Mouse (Mus musculus): Measurements from ENCODE around the gene Nup210. TPM values are rescaled to one million over a fixed set of nuclear protein-coding genes. Genes with fewer than 3 reads are reported as not detected.

Nup210 gene
- polyA plus RNA-seq, 1 experiment from 2014 or later: 9.5 TPM

DNA sequence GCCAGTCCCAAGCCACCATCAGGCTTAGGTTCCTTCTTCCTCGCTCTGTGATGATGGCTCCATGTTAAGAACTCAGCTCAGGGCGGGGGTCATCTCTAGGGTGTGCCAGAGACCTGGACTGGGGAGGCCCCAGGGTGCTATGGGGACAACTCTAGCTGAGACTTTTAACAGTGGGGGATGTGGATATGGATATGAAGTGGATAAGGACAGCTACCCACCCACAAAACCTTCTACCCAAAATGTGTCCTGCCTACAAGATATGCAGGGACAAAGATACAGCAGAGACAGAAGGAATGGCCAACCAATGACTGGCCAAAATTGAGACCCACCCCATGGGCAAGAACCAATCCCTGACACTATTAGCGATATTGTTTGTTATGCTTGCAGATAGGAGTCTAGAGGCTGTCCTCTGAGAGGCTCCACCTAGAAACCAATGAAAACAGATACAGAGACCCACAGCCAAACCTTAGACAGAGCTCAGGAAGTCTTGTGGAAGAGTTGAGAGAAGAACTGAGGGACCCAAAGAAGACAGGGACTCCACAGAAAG, 108.3 kb downstream of the Nup210 start:
- no peak overlapping the region for H3K9ac ChIP-seq
- no peak overlapping the region for H3K4me3 ChIP-seq
- ATAC-seq (ENCODE audit: insufficient number of reproducible peaks, insufficient read depth, low FRiP score, low TSS enrichment): no peak
- H3K4me2 ChIP-seq (replicated peaks): no peak overlapping the region
- H3K4me1 ChIP-seq: no peaks in the 10 kb centered on the region
- H3K9me3 ChIP-seq: no peaks in the 10 kb centered on the region
- no peak overlapping the region for H3K27ac ChIP-seq
- no peaks in the 10 kb centered on the region for H3K36me3 ChIP-seq
- no peaks in the 10 kb centered on the region for H3K27me3 ChIP-seq
- WGBS: 85% methylated on average over 3 of the region's 3 CpGs

DNA sequence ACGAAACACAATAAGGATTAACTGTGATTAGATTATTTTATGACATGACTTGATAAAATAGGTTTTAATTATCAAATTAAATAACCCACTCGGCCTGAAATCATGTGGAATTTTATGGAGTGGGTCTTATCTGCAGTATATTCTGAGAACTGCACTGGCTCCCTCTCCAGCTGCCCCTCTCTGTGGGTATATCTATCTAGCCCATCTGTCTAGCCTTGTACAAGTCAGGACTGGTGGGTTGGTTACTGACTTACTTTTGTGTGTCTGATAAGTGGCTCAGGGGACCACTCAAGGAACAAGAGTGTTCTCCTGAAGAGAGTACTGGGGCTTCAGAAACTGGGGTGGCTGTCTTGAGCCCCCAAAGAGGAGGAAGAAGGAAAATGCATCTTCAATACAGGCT, 109.4 kb downstream of the Nup210 start:
- Histone ChIP-seq H3K27me3 (no peaks in the 10 kb centered on the region), H3K9ac (no peak overlapping the region), H3K9me3 (no peaks in the 10 kb centered on the region), H3K27ac (no peak overlapping the region), H3K4me3 (no peak overlapping the region), H3K36me3 (no peaks in the 10 kb centered on the region), H3K4me2 (replicated peaks) (no peak overlapping the region), H3K4me1 (no peaks in the 10 kb centered on the region)
- WGBS: 68% methylated on average over 2 of the region's 2 CpGs
- ATAC-seq (ENCODE audit: insufficient number of reproducible peaks, insufficient read depth, low FRiP score, low TSS enrichment): no peak

DNA sequence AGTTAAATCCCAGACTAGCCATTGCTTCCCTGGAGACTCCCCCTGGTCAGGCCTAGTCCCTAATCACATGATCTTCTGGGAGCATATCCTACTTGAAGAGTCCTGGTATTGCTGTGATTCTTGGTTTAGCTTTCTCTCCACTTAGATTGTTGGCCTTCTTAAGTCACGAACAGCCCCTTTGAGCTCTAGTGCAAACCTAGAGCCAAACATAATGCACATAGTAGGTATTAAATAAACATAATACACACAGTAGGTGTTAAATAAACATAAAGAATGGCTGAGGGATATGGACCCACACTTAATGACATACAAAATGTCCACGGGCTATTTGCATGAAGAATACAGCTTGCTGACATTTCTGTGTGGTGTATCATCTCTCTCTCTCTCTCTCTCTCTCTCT, 112.5 kb downstream of the Nup210 start:
- Histone ChIP-seq H3K4me2 (replicated peaks) (no peak overlapping the region), H3K36me3 (no peaks in the 10 kb centered on the region), H3K9ac (no peak overlapping the region), H3K27ac (no peak overlapping the region), H3K4me3 (no peak overlapping the region), H3K4me1 (peaks cover 8% of the 10 kb centered on the region), H3K9me3 (no peaks in the 10 kb centered on the region), H3K27me3 (peaks cover 16% of the 10 kb centered on the region)
- ATAC-seq (ENCODE audit: insufficient number of reproducible peaks, insufficient read depth, low FRiP score, low TSS enrichment): no peak
- WGBS: 91% methylated on average over 2 of the region's 2 CpGs

DNA sequence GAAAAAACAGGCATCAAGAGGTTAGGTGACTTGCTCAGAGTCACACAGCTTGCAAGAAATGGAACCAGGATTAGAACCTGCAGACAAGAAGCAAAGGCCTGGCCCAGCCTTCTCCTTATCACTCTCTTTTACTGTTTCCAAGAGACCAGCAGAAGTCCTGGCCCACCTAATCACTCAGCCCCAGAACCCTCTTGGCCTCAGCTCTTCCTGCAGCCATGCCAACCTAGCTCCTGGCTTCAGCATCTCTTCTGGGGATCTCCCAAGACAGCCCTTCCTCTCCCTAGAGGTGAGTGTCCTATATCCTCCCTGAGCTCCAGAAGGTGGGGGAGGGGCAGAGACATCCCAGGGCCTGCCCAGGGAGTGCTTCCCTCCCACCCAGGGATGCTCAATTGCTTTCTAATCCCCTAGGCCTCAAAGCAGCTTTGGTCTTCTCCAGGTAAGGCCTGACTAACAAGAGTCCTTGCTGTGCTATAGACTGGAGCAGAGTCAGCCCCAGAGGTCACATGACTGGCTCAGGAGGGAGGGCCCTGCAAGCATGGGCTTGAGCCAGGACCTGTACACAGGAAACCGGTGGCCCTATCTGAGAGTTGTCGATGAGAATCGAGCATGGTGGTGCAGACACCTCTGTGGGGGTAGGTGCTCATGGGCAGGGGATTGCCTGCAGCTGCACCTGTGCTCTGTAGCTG, 113.2 kb downstream of the Nup210 start:
- no peak overlapping the region for H3K4me2 ChIP-seq (replicated peaks)
- no peak overlapping the region for H3K4me3 ChIP-seq
- peaks cover 16% of the 10 kb centered on the region for H3K27me3 ChIP-seq
- 14% methylated on average over 3 of the region's 3 CpGs for WGBS
- no peak overlapping the region for H3K27ac ChIP-seq
- H3K9ac ChIP-seq: no peak overlapping the region
- peak; percentile 37 for ATAC-seq (ENCODE audit: insufficient number of reproducible peaks, insufficient read depth, low FRiP score, low TSS enrichment)
- H3K9me3 ChIP-seq: no peaks in the 10 kb centered on the region
- H3K36me3 ChIP-seq: no peaks in the 10 kb centered on the region
- H3K4me1 ChIP-seq: peaks cover 8% of the 10 kb centered on the region

DNA sequence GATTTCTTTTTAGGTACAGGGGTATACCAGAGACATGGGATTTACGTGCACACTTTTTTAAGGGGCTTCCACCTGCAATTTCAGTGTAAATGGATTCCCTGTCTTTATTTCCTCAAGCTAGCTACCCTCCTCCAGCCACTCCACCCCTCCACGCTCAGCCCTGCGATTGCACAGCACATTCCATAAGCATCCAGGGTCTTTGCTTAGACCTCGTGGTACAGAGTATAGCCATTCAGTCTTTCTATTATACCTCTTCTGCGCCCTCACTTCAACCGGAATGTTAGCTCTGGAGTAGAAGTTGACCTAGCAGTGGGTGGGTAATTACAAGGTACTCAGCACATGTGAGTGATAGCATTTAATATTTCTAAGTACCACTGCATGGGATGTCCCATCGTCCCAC, 115.1 kb downstream of the Nup210 start:
- H3K4me1 ChIP-seq: peaks cover 8% of the 10 kb centered on the region
- no peaks in the 10 kb centered on the region for H3K9me3 ChIP-seq
- H3K27ac ChIP-seq: no peak overlapping the region
- H3K4me3 ChIP-seq: no peak overlapping the region
- WGBS: 35% methylated on average over 7 of the region's 7 CpGs
- H3K9ac ChIP-seq: no peak overlapping the region
- peaks cover 16% of the 10 kb centered on the region for H3K27me3 ChIP-seq
- no peak for ATAC-seq (ENCODE audit: insufficient number of reproducible peaks, insufficient read depth, low FRiP score, low TSS enrichment)
- no peaks in the 10 kb centered on the region for H3K36me3 ChIP-seq
- peak overlapping the region; percentile 36; the same call in 1 of the 2 replicates for H3K4me2 ChIP-seq (replicated peaks)

DNA sequence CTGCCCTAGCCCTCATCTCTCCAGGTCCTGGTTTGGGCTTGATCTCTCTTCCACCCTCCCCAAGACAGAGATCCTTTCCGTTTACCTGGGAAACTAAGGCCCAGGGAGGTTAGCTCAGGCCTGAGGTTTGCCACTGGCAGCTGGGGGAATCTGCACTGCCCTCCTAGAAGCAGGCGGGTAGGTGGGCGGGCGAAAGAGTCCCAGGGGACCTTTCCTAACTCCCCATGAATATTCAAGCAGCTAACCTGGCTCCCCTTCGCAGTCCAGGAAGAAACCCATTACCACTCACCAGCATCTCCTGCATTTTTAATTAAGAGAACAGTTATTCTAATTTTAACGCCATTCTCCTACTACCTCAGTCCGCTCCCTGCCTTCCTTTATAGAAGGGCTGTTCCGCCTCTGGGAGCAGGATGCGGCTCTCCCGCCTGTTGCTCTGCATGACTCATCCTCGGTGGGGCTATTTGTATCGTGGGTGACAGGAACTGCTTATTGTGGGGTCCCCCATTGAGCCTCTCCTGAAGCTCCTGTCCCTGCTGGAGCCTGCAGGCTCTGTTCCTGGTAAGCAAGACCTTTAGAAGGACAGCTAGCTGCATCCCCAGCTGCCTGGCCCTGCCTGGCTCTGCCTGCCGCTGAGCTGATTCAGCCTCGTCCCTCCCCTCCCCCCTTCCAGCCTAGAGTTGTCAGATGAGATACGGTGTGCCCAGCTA, 115.7 kb downstream of the Nup210 start:
- Histone ChIP-seq H3K36me3 (no peaks in the 10 kb centered on the region), H3K4me3 (no peak overlapping the region), H3K9me3 (no peaks in the 10 kb centered on the region), H3K9ac (no peak overlapping the region), H3K27me3 (peaks cover 16% of the 10 kb centered on the region), H3K27ac (no peak overlapping the region), H3K4me1 (peaks cover 8% of the 10 kb centered on the region), H3K4me2 (replicated peaks) (peak overlapping the region; percentile 36)
- WGBS: 9% methylated on average over 15 of the region's 15 CpGs
- ATAC-seq (ENCODE audit: insufficient number of reproducible peaks, insufficient read depth, low FRiP score, low TSS enrichment): no peak

DNA sequence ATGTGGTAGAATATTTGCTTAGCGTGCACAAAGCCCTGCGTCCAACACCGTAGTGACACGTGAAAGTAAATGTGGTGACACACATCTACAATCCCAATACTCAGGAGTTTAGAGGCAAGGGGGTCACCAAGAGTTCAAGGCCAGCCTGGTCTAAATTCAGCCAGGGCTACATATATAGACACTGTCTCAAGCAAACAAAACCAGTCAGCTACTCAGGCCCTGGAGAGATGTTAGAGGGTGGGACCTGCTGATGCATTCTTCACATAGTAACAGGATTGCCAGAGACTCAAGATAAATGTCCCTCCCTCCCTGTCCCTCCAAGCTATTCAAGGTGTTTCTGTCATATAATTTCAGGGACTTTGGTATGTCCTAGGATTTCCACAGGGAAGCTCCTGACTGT, 117.5 kb downstream of the Nup210 start:
- no peak overlapping the region for H3K27ac ChIP-seq
- H3K9me3 ChIP-seq: no peaks in the 10 kb centered on the region
- H3K4me2 ChIP-seq (replicated peaks): no peak overlapping the region
- no peak overlapping the region for H3K9ac ChIP-seq
- WGBS: 91% methylated on average over 4 of the region's 4 CpGs
- peaks cover 16% of the 10 kb centered on the region for H3K27me3 ChIP-seq
- H3K4me1 ChIP-seq: peaks cover 8% of the 10 kb centered on the region
- no peak overlapping the region for H3K4me3 ChIP-seq
- no peak for ATAC-seq (ENCODE audit: insufficient number of reproducible peaks, insufficient read depth, low FRiP score, low TSS enrichment)
- no peaks in the 10 kb centered on the region for H3K36me3 ChIP-seq

DNA sequence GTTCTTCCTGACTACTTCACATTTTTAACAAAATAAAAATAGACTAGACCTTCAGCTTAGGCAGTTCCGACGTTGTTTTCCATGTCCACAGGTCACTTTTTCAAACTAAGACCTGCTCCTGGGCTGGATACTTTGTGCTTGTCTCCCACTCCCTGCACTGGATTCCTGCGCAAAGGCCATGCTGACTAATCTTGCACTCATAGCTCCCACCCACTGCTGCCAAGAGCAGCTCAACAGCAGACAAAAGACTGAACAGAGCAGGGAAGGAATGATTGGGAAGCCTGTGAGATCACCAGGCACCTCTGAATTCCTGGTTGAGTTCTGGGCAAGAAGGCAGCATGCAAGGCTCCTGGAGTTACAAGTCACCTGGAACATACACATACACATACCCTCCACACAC, 119.6 kb downstream of the Nup210 start:
- no peak for ATAC-seq (ENCODE audit: insufficient number of reproducible peaks, insufficient read depth, low FRiP score, low TSS enrichment)
- Histone ChIP-seq H3K4me1 (peaks cover 8% of the 10 kb centered on the region), H3K4me2 (replicated peaks) (no peak overlapping the region), H3K4me3 (no peak overlapping the region), H3K9ac (no peak overlapping the region), H3K9me3 (0 out of 2 replicates have a peak, but pooled peaks cover 5% of the 10 kb centered on the region), H3K27me3 (peaks cover 16% of the 10 kb centered on the region), H3K36me3 (no peaks in the 10 kb centered on the region), H3K27ac (no peak overlapping the region)
- WGBS: 91% methylated on average over 3 of the region's 3 CpGs

DNA sequence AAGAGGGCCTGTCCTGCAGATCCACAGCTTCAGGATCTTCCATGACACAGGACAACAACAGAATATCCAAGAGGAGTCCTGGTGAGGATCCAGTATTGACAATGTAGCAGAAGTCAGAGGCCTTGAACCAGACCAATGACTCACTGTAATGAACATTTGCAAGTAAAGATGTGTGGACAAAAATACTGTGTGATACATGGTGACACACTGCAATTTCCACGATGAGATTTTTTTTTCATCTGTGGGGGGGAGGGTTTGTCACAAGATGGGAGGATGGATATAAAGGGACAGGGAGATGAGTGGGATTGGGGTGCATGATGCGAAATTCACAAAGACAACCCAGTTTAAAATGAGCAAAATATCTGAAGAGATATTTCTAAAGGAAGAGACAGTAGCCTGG, 120.4 kb downstream of the Nup210 start:
- peaks cover 6% of the 10 kb centered on the region for H3K4me1 ChIP-seq
- 86% methylated on average over 2 of the region's 2 CpGs for WGBS
- no peak overlapping the region for H3K4me2 ChIP-seq (replicated peaks)
- no peak overlapping the region for H3K4me3 ChIP-seq
- H3K36me3 ChIP-seq: no peaks in the 10 kb centered on the region
- 0 out of 2 replicates have a peak, but pooled peaks cover 5% of the 10 kb centered on the region for H3K9me3 ChIP-seq
- H3K9ac ChIP-seq: no peak overlapping the region
- ATAC-seq (ENCODE audit: insufficient number of reproducible peaks, insufficient read depth, low FRiP score, low TSS enrichment): no peak
- peaks cover 15% of the 10 kb centered on the region for H3K27me3 ChIP-seq
- no peak overlapping the region for H3K27ac ChIP-seq

DNA sequence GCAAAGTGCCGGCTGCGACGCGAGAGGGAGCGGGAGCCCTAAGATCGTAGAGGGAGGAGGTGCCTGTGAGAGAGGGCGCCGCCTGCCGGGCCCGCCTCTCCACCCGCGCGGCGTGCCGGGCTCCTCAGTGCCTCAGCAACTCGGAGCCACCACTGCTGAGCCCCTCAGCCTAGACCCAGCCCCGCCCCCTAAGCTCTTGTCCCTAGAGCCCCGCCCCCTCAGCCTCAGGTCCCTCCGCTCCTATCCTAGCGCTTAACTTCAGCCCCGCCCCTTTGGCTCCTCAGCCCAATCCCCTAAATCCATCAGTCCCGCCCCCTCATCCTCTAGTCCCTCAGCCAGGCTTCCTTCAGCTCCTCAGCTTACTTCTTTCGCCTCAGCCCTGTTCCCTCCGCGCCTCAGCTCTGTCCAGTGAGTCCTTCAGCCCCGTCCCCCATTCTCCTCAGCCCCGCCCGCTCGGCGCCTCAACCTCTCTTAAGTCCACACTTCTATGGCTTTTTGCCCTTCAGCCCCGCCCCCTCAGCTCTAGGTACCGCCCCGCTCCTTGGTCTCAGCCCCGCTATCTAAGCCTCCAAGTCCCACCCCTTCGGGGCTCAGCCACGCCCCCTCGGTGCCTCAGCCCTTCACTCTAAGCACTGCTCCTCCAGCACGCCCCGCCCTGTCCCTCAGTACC, 127.8 kb downstream of the Nup210 start, which contains the start of gene Iqsec1:
Gene Iqsec1, minus strand, starts transcription at position 38 of the 670 bp plus-strand sequence.
- ATAC-seq (ENCODE audit: insufficient number of reproducible peaks, insufficient read depth, low FRiP score, low TSS enrichment): peak; percentile 95
- H3K27me3 ChIP-seq: peaks cover 15% of the 10 kb centered on the region; the same call in 1 of the 2 replicates
- 3% methylated on average over 24 of the region's 39 CpGs for WGBS
- peak within 1 kb of the TSS; percentile 66 for H3K4me3 ChIP-seq
- peak within 1 kb of the TSS; percentile 81 for H3K4me2 ChIP-seq (replicated peaks)
- H3K36me3 ChIP-seq: no peaks in the 10 kb centered on the region
- H3K9ac ChIP-seq: peak within 1 kb of the TSS; percentile 69
- 0 out of 2 replicates have a peak, but pooled peaks cover 8% of the 10 kb centered on the region for H3K9me3 ChIP-seq
- peaks cover 15% of the 10 kb centered on the region for H3K4me1 ChIP-seq
- H3K27ac ChIP-seq: 0 out of 2 replicates have a peak within 1 kb of the TSS, but pooled peaks have one; percentile 60

DNA sequence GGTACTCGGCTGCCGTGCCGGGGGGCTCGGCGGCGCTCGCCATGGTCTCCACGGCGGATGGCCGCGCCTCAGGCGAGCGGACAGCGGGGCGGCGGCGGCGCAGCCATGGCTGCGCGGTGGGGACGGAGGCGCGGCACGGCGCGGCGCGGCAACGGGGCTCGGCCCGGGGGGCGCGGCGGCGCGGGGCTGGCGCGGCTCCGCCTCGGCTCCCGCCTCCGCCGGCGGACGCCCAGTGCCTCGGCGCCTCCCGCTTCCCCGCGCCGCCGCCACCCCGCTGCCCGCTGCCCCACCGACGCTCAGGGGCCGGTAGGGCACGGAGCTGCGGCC, 128.4 kb downstream of the Nup210 start:
- ATAC-seq (ENCODE audit: insufficient number of reproducible peaks, insufficient read depth, low FRiP score, low TSS enrichment): no peak
- H3K4me2 ChIP-seq (replicated peaks): peak overlapping the region; percentile 81
- H3K27ac ChIP-seq: 0 out of 2 replicates have a peak overlapping the region, but pooled peaks have one; percentile 60
- H3K4me1 ChIP-seq: peaks cover 15% of the 10 kb centered on the region
- 0% methylated on average over 22 of the region's 59 CpGs for WGBS
- peaks cover 15% of the 10 kb centered on the region; the same call in 1 of the 2 replicates for H3K27me3 ChIP-seq
- peak overlapping the region; percentile 66 for H3K4me3 ChIP-seq
- no peaks in the 10 kb centered on the region for H3K36me3 ChIP-seq
- H3K9ac ChIP-seq: peak overlapping the region; percentile 69
- H3K9me3 ChIP-seq: 0 out of 2 replicates have a peak, but pooled peaks cover 3% of the 10 kb centered on the region

Data from embryonic facial prominence, embryonic 12.5 days (tissue).